Mouse (Mus musculus) limb, embryonic 14.5 days (tissue): ENCODE data around the gene Slc6a18. TPM values are rescaled to one million over a fixed set of nuclear protein-coding genes. Genes with fewer than 3 reads are reported as not detected.
"Not testable (repeated sequence)": the region's sequence is repeated elsewhere in the genome, so short reads cannot be mapped to it uniquely, and the experiment has no call there.

Source experiments
- ATAC-seq: fragments of 200-750 bp; cut with Nextera tagmentation; 2 replicates; pipeline ENCODE4 v1.8.0; 2017; ENCODE audit warnings: low read depth, moderate number of reproducible peaks, moderate TSS enrichment; ENCODE audit not compliant: low FRiP score
- DNase-seq: peaks from one replicate; pipeline ENCODE4 v3.0.0-alpha.2; 2015; ENCODE audit warnings: low spot score
- H3K27ac ChIP-seq: fragments of 300-500 bp; sonication (generic); replicated peaks from 2 replicates; pipeline ENCODE4 v1.5.1; 2014; ENCODE audit warnings: low read depth, mild to moderate bottlenecking, low read length, moderate library complexity, mixed read lengths
- H3K27me3 ChIP-seq: fragments of 300-500 bp; sonication (generic); 2 replicates; pipeline ENCODE4 v1.6.1; 2014; ENCODE audit warnings: low read length, mixed read lengths; ENCODE audit not compliant: control insufficient read depth, insufficient read depth
- H3K36me3 ChIP-seq: fragments of 300-500 bp; sonication (generic); 2 replicates; pipeline ENCODE4 v1.6.1; 2014; ENCODE audit warnings: mild to moderate bottlenecking, low read length, moderate library complexity, mixed read lengths; ENCODE audit not compliant: control insufficient read depth, insufficient read depth
- H3K4me1 ChIP-seq: fragments of 300-500 bp; sonication (generic); 2 replicates; pipeline ENCODE4 v1.6.1; 2014; ENCODE audit warnings: antibody characterized with exemption, low read length, mixed read lengths; ENCODE audit not compliant: control insufficient read depth, insufficient read depth
- H3K4me2 ChIP-seq: fragments of 300-500 bp; sonication (generic); replicated peaks from 2 replicates; pipeline ENCODE4 v1.6.1; 2014; ENCODE audit warnings: low read depth, mild to moderate bottlenecking, low read length, moderate library complexity; ENCODE audit not compliant: severe bottlenecking
- H3K4me3 ChIP-seq: fragments of 300-500 bp; sonication (generic); replicated peaks from 2 replicates; pipeline ENCODE4 v1.5.1; 2014; ENCODE audit warnings: low read length
- H3K9ac ChIP-seq: fragments of 300-500 bp; sonication (generic); 2 replicates; pipeline ENCODE4 v1.6.1; 2014; ENCODE audit warnings: mild to moderate bottlenecking, low read depth, low read length, moderate library complexity; ENCODE audit not compliant: severe bottlenecking
- H3K9me3 ChIP-seq: fragments of 300-500 bp; sonication (generic); 2 replicates; pipeline ENCODE4 v1.6.1; 2016; ENCODE audit warnings: low read length; ENCODE audit not compliant: control insufficient read depth
- POLR2A ChIP-seq: fragments of 200-500 bp; IDR thresholded peaks from 2 replicates; pipeline ENCODE4 v1.8.0; 2012; ENCODE audit warnings: inconsistent platforms, mild to moderate bottlenecking, moderate library complexity, borderline replicate concordance; ENCODE audit not compliant: insufficient read depth, insufficient read length; ENCODE audit errors: extremely low read depth
- WGBS: fragments of 180-500 bp; shearing (Covaris S2); extraction: QIAGEN DNeasy Blood & Tissue Kit; methylation state at CpG from one replicate; pipeline ENCODE4 v1.1.7; 2014; 5-methylcytosine and 5-hydroxymethylcytosine counted together
- polyA plus RNA-seq, 2 experiments: library from polyadenylated mRNA; depleted of rRNA in 1 of 2; stranded (reverse) in 1 of 2; unstranded in 1 of 2; fragments of >200 nt; fragmentation: Nextera tagmentation in 1 of 2; extraction: Ambion mirVana in 1 of 2; gene quantifications; 2 replicates each; pipeline versions ENCODE4 v1.2.1 to v1.2.3; 2012 to 2014

Slc6a18 gene
- polyA plus RNA-seq, 2 experiments: 0.14 TPM; not detected in 1

DNA sequence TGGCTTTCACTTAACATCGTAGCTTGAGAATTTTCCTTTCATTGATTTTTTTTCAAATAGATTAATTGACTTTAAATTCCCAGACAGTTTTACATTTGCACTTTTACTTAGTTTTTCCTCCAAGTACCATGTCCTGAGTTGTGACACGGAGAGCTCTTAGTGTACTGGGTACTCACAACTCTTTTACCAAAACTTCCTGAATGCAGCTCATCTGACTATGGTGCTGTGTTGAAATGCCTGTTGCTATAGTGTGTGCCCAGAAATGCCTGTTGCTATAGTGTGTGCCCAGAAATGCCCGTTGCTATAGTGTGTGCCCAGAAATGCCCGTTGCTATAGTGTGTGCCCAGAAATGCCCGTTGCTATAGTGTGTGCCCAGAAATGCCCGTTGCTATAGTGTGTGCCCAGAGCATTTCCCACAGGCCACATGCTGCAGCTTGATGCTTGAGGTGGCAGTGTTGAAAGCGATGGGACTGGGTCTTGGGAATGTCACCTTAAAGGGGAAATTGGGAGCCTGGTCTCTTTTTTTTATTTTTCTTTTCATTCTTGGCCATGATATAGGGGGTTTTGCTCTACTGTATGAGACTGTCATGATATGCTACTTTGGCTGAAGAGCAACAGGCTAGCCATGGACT is 27.0 kb upstream of the Slc6a18 start, which contains the start of gene Slc6a19:
Gene Slc6a19, minus strand, starts transcription at position 172 of the 632 bp plus-strand sequence.
- H3K9me3 ChIP-seq: no peaks in the 10 kb centered on the region
- no peaks in the 10 kb centered on the region for H3K27me3 ChIP-seq
- ATAC-seq: no peak
- 85% methylated on average over 7 of the region's 7 CpGs for WGBS
- no peak for TF ChIP-seq POLR2A
- no peaks in the 10 kb centered on the region for H3K4me1 ChIP-seq
- no peaks in the 10 kb centered on the region for H3K36me3 ChIP-seq
- H3K9ac ChIP-seq: no peak within 1 kb of the TSS
- no peak for DNase-seq
- H3K4me3 ChIP-seq: no peak within 1 kb of the TSS
- no peak within 1 kb of the TSS for H3K27ac ChIP-seq
- no peak within 1 kb of the TSS for H3K4me2 ChIP-seq

DNA sequence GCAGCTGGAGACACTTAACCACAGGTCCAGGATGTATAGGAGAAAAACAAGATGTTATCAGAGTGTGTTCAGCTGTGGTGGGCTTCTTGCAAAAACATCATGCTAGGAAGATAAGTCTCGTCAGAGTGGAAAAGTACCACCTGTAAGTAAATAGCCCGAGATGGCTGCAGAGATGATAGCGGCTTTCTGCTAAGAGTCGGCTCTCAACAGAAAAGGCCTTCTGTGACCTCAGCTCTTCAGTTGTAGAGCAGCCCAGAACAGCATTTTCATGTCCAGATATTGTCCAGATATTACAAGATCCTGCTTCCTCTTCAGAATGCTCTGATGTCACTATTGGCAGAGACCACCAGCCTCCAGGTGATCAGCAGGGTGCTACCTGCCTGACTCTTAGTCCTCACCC is 25.7 kb upstream of the Slc6a18 start:
- not testable (repeated sequence) for H3K36me3 ChIP-seq, H3K9me3 ChIP-seq, H3K4me2 ChIP-seq, H3K4me3 ChIP-seq, H3K27me3 ChIP-seq, H3K27ac ChIP-seq, H3K9ac ChIP-seq, DNase-seq, H3K4me1 ChIP-seq, ATAC-seq
- WGBS: 72% methylated on average over 4 of the region's 4 CpGs

GRCm38 (mm10) chr13:73702776-73703175 is 25.0 kb upstream of the Slc6a18 start:
- TF ChIP-seq POLR2A: no peak
- WGBS: 88% methylated on average over 4 of the region's 4 CpGs
- H3K4me3 ChIP-seq: no peak overlapping the region
- DNase-seq (no peak), ATAC-seq (no peak)
- no peak overlapping the region for H3K9ac ChIP-seq
- no peaks in the 10 kb centered on the region for H3K27me3 ChIP-seq
- H3K4me1 ChIP-seq: no peaks in the 10 kb centered on the region
- H3K36me3 ChIP-seq: no peaks in the 10 kb centered on the region
- no peak overlapping the region for H3K4me2 ChIP-seq
- H3K9me3 ChIP-seq: no peaks in the 10 kb centered on the region
- no peak overlapping the region for H3K27ac ChIP-seq

GRCm38 (mm10) chr13:73701161-73701883 is 23.5 kb upstream of the Slc6a18 start:
- TF ChIP-seq POLR2A: no peak
- 81% methylated on average over 9 of the region's 9 CpGs for WGBS
- H3K27me3 ChIP-seq: no peaks in the 10 kb centered on the region
- DNase-seq: no peak
- no peaks in the 10 kb centered on the region for H3K9me3 ChIP-seq
- no peak overlapping the region for H3K9ac ChIP-seq
- H3K4me1 ChIP-seq: no peaks in the 10 kb centered on the region
- H3K36me3 ChIP-seq: no peaks in the 10 kb centered on the region
- H3K27ac ChIP-seq: no peak overlapping the region
- no peak overlapping the region for H3K4me3 ChIP-seq
- H3K4me2 ChIP-seq: no peak overlapping the region
- no peak for ATAC-seq

DNA sequence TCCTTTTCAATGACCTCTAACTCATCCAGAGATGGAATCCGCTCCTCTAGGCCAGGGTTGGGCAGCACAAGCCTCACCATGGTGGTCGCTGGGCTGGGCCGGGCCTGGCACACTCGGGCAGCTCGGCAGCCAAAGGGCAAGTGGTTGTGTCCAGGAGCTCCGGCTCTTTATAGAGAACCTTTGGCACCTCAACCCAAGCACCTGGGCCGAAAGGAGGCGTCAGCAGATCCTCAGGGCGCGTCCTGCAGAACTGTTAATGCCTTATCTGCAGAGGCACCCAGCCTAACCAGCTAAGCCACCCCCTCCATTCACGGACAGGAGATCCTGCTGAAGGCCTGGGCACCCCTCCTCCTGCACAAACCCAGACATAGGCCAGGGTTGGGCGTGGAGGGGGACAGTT is 22.7 kb upstream of the Slc6a18 start:
- no peaks in the 10 kb centered on the region for H3K27me3 ChIP-seq
- ATAC-seq: no peak
- DNase-seq: no peak
- H3K4me1 ChIP-seq: no peaks in the 10 kb centered on the region
- no peak overlapping the region for H3K9ac ChIP-seq
- H3K36me3 ChIP-seq: no peaks in the 10 kb centered on the region
- H3K9me3 ChIP-seq: no peaks in the 10 kb centered on the region
- no peak for TF ChIP-seq POLR2A
- H3K27ac ChIP-seq: no peak overlapping the region
- WGBS: 80% methylated on average over 12 of the region's 12 CpGs
- H3K4me3 ChIP-seq: no peak overlapping the region
- no peak overlapping the region for H3K4me2 ChIP-seq
